Mouse (Mus musculus): ENCODE measurements around the gene 4932438H23Rik. TPM values are rescaled to one million over a fixed set of nuclear protein-coding genes. Genes with fewer than 3 reads are reported as not detected.

4932438H23Rik gene
- total RNA-seq, 1 experiment from 2014 or later = 0.23 TPM

- ATAC-seq (ENCODE audit: extremely low read depth, insufficient number of reproducible peaks, low FRiP score, poor library complexity, severe bottlenecking) = no peak
Observed at GRCm38 (mm10) chr16:91067122-91067521, 27.8 kb downstream of the 4932438H23Rik start.

- ATAC-seq (ENCODE audit: extremely low read depth, insufficient number of reproducible peaks, low FRiP score, poor library complexity, severe bottlenecking) = no peak
Observed at GRCm38 (mm10) chr16:91064583-91065365, 30.1 kb downstream of the 4932438H23Rik start.

- no peak for ATAC-seq (ENCODE audit: extremely low read depth, insufficient number of reproducible peaks, low FRiP score, poor library complexity, severe bottlenecking)
Observed at GRCm38 (mm10) chr16:91063786-91064185, 31.1 kb downstream of the 4932438H23Rik start.

GRCm38 (mm10) chr16:91061531-91062318, 33.2 kb downstream of the 4932438H23Rik start:
- ATAC-seq (ENCODE audit: extremely low read depth, insufficient number of reproducible peaks, low FRiP score, poor library complexity, severe bottlenecking) = peak; percentile 83

GRCm38 (mm10) chr16:91057741-91058140, 37.2 kb downstream of the 4932438H23Rik start:
- ATAC-seq (ENCODE audit: extremely low read depth, insufficient number of reproducible peaks, low FRiP score, poor library complexity, severe bottlenecking) = no peak

GRCm38 (mm10) chr16:91057261-91057660, 37.7 kb downstream of the 4932438H23Rik start:
- ATAC-seq (ENCODE audit: extremely low read depth, insufficient number of reproducible peaks, low FRiP score, poor library complexity, severe bottlenecking) = no peak

DNA sequence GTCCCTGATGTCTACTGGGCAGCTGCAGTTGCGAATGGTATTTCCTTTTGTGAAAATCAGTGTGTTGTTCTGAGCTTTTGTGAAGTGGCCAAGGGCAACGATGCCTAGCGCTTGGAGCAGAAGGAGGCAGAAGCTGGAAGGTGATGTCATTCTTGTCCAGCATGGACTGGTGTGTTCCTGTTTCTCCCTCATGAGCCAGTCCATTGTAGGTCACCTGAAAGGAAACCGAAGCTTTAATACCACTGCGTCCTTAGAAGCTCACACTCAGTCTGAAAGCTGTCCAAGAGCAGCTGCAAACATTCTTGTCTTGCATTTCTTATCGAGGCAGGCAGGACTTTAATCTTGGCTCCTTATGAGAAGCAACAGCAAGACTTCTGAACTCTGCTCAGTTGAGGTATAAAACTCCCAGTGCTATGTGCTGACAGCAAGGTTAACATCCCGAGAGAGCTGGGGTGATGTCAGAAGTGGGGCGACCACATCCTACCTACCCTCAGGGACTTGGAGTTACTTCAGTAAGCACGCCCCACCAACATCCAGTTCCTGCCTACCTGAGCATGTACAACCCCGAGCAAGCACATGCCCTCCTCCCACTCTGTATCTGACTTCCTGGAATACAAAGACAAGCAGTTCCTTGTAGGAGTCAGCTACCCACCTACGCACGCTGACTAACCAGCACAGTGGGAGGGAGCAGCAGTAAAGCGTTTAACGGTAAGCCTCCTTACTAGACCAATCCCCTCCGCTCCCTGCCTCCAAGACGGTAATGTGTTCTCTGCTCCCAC, 38.7 kb downstream of the 4932438H23Rik start:
- ATAC-seq (ENCODE audit: extremely low read depth, insufficient number of reproducible peaks, low FRiP score, poor library complexity, severe bottlenecking) = peak; percentile 53

- ATAC-seq (ENCODE audit: extremely low read depth, insufficient number of reproducible peaks, low FRiP score, poor library complexity, severe bottlenecking) = no peak
Observed at GRCm38 (mm10) chr16:91055150-91055549, 39.8 kb downstream of the 4932438H23Rik start.

DNA sequence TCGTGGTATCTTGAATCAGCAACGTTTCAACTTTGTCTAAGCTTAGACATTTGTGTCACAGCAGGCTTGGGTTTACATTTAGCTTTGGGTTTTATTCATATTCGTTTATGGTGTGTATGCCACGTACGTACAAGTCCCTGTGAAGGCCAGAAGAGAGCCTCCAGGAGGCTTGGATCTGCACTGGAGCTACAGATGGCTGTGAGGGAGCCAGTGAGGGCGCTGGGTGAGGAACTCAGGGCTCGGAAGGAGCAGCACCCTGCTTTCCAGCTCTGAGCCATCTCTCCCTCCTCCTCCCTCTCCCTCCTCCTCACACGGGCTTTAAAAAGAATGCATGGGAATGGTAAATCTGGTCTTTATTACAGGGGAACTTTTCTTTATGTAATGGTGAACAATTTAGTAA, 41.3 kb downstream of the 4932438H23Rik start:
- ATAC-seq (ENCODE audit: extremely low read depth, insufficient number of reproducible peaks, low FRiP score, poor library complexity, severe bottlenecking) = no peak

DNA sequence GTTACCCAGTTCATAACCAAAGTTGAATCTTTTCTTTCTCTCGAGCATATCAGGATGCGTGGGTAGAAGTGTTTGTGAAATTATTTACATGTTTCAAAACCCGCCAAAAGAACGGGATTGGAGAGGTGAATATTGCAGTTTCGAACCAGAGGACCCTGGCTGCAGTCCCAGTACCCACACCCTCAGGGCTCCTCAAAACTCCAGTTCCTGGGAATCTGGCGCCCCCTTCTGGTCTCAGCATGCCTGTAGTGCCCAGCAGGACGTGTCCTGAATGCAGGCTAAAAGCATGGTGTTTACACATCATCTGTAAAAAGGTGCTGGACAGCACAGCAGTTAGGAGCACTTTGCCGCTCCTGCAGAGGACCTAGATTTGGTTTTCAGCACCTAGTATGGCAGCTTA, 49.4 kb downstream of the 4932438H23Rik start:
- peak; percentile 17; the same call in 1 of the 2 replicates for ATAC-seq (ENCODE audit: extremely low read depth, insufficient number of reproducible peaks, low FRiP score, poor library complexity, severe bottlenecking)

GRCm38 (mm10) chr16:91044270-91045182, 50.4 kb downstream of the 4932438H23Rik start, which contains the start of gene Paxbp1:
Gene Paxbp1 (minus strand): TSS chr16:91044543.
- peak; percentile 97 for ATAC-seq (ENCODE audit: extremely low read depth, insufficient number of reproducible peaks, low FRiP score, poor library complexity, severe bottlenecking)

DNA sequence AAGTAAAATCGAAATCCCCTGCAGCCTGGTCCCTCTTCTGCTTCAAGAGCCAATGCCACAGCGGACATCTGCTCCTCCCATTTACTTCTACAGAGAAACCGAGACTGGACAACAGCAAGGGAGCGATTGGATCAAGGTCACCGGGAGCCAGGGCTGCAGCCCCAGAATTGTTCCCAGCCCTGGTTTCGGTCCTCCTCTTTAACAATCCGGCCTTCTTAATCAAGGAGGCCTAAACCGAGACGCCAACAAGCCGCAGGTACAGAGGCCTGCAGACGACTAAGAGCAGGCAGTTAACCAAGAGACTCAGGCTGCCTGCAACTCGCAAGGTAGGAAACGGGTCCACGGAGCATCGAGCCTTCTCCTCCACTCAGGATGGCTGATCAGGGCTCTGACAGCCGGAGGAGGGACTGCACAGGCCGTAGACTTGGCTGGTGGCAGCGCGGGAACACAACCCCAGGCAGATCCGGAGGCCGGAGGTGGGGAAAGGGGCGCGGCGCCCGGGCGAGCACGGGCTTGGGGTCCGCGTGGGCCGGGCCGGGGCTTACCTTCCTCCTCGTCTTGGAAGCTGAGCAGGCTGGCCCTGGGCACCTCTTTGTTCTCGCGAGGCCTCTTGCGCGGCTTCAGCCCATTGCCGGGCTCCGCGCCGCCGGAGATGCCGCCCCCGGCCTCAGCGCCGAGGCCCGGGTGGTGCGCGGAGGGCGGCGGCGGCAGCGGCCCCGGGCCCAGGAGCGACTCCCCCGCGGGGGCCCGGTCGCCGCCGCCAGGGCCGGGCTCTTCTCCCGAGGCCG, 51.3 kb downstream of the 4932438H23Rik start:
- peak; percentile 18; the same call in 1 of the 2 replicates for ATAC-seq (ENCODE audit: extremely low read depth, insufficient number of reproducible peaks, low FRiP score, poor library complexity, severe bottlenecking)

DNA sequence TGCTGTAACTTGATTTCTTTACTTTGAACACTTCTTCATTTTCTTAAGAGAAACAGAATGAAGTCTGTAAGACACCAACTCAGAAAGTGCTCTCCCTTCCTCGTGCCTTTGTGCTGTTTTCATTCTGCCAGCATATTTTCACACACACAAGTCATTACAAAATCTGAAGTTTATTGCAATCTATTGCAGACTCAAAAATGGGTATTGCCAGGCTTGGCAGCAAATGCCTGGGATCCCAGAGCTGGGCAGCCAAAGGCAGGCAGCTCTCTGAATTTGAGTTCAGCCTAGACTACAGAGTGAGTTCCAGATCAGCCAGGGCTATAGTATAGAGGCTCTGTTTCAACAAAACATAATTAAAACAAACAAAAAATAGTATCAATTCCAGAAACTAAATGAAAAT, 52.3 kb downstream of the 4932438H23Rik start:
- no peak for ATAC-seq (ENCODE audit: extremely low read depth, insufficient number of reproducible peaks, low FRiP score, poor library complexity, severe bottlenecking)

DNA sequence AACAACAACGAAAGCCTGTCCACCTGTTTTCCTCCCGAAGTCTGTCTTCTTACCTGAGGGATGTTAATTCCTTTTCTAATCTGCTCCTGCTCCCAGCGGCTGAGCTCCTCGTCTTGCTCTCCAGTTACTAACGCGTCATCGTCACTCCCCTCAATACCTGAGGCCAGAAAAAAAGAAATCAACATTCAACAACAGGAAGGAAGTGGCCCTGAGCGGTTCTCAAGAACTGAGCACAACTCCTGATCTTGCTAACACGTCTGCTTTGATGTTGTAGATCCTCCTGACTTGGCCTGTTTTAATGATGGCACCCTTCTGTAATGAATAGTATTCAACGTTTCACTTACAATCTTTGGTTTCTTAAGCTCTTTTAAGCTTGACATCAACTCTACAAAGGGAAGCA, 59.1 kb downstream of the 4932438H23Rik start:
- no peak for ATAC-seq (ENCODE audit: extremely low read depth, insufficient number of reproducible peaks, low FRiP score, poor library complexity, severe bottlenecking)

DNA sequence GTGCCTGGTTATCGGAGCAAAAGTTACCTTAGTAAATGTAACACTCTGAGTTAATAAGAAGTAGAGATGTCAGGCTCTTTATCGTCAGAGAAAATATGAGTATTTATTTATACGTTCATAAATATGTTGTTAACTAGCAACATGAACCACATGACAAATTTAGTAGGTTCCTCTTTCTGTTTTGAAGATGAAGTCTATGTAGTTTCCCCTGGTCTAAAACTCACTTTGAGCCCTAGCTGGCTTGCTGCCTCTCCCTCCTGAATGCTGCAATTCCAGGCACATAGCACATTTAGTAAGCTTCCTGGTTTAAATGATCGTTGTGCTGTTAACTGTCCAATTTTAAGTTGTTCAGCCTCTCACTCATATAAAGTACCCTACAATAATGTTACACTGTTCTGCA, 64.2 kb downstream of the 4932438H23Rik start:
- ATAC-seq (ENCODE audit: extremely low read depth, insufficient number of reproducible peaks, low FRiP score, poor library complexity, severe bottlenecking) = no peak

- no peak for ATAC-seq (ENCODE audit: extremely low read depth, insufficient number of reproducible peaks, low FRiP score, poor library complexity, severe bottlenecking)
Observed at GRCm38 (mm10) chr16:91029901-91030300, 65.0 kb downstream of the 4932438H23Rik start.

DNA sequence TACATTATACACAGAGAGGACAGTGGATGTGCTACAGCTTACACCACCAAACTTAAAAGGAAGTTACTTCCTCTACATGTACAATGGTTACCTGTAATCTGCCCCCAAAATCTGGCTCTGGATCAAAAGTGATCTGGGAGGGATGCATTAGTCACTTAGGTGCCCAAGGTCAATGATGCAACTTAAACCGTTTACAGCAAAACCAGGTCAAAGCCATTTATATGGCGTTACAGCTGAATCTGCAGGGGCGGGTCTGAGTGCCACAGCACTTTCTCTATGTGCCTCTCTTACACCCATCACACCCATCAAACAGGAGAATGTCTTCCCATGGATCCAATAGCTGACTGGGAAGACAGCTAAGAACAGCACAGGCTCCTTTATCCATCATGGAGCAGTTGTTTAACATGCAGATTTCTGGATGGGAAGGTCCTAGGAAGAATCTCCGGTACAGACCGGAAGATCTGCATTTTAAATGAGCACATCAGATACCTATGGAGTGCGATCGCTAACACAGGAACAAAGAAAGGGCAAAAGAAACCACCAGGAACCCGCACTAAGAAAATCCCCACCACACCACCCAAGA, 65.7 kb downstream of the 4932438H23Rik start:
- ATAC-seq (ENCODE audit: extremely low read depth, insufficient number of reproducible peaks, low FRiP score, poor library complexity, severe bottlenecking) = no peak
